Mouse (Mus musculus) monocyte, adult 2 months (primary cell): ENCODE measurements around the gene Cdt1.
A peak's percentile ranks its signal among the peaks of the same experiment; 100 is the strongest.

Experiments used
- DNase-seq, 2 experiments: peaks; one replicate each; pipeline ENCODE4 v3.0.0; 2022; ENCODE audit warnings: low spot score in 2 of 2, low read depth in 1 of 2

Gene Cdt1

DNA sequence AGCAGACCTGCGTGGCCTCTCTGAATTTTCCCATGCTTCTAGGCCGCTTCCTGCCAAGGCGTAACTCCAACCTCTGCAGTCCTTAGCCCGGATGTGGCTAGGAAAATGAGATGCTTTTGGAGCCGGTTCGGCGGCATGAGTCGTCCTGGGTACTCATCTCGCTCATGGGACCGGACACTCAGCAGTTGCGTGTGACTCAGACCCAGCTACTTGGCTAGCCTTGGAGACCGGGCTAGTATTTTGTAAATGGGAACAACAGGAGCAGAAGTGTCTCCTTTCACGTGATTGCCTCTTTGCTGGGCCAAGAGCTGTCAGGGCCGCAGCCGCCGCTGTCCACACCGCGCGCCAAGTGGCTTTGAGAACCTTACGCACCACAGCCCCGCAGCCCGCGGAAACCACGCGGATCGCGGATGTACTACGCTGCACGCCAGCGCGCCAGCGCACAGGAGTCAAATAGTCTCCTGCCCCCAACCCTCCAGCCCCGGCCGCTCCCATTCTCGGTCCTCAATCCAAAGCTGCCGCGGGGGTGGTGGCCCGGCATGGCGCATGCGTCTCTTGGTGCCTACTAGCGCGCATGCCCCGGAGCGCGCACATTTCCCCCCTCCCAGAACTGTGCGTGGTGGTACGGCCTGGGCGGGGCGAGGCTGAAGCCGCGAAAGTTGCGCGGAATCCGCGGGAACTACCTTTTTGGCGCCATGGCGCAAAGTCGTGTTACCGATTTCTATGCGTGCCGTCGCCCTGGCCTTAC lies at the start of gene Cdt1:
Gene Cdt1, plus strand, starts transcription at position 655 of the 748 bp plus-strand sequence.
- DNase-seq = peak; percentile 93 to 94

DNA sequence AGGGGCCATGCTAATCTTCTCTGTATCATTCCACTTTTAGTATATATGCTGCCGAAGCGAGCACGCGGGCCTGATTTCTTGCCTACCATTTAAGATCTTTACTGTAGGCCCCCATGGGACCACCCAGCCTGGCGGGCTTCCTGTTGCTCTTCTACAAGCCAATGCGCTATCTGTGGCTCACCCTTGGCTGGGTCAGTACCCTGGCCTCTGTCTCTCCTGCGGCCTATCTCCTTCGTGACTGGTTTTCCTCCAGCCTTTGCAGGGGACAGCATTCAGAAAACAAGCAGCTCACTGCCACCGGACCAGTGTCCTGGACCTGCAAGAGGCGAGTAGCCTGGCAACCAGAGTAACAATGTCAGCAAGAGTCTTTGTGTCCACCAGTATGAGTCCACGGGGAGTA lies 47.2 kb upstream of the Cdt1 start:
- no peak for DNase-seq

DNA sequence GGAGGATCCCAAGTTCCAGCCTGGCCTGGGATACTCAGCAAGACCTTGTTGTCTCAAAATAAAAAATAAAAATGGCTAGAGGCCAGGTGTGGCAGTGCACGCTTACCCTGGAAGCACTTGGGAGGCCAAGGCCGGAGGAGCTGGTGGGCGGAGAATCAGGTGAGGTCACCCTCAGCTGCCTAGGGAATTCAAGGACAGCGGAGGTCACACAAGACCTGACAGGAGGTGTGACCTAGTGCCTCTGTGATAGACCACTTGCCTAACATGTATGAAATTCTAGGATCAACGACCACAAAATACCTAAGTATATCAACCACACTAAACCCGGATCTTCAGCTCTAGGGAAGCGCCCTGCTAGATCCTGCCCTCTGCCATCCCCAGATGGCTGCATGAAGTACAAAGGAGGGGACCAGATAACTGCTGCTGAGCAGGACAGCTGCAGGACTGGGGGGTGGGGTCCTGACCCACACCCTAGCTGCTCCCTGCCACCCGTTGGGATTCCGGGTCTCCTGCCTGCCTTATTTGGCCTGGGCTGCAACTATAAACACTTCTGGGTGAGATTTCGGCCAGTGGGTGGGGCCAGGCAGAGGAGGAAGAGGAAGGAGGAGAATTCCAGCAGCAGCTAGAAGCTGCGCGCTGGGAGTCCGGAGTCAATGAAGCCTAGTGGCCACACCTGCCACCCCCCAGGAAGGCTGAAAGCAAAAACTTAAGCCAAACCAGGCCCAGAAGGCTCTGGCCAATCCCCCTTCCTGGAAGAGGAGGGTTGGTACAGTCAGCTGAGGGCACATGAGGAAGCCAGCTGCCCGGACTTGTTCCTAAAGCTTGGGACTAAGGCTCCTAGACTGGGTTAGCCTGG lies 44.8 kb upstream of the Cdt1 start:
- no peak for DNase-seq

DNA sequence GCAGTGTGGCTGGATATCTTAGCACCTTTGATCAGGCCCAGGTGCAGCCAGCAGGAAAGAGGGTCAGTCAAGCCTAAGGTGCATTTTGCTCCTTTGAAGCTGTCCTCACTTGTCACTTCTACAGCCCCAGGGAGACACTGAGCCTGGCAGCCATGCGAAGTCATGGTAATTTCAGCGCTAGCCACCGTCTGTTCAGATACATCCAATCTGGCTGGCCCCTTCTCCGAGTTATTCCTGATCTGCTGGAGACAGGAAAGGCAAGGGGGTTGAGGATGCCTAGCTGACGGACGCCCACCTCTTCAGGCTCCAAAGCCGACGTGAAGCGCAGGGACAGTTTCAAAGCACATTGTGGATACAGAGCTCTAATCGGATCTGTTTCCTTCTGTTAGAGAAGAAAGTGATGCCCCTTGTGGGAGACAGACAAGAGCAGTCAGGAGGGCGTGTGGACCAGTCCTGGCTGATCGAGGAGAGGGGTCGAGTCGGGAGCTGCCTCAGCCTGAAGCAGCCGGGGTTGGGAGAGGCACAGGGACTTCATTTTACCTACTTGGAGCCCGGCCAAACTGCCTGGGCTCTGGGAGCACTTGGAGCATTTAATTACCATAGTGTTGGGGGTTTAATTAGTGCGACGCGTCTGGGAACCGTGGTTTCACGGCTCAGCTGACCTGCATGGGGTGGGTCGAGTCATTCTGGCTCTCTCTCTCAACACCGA lies 44.0 kb upstream of the Cdt1 start:
- DNase-seq = no peak

DNA sequence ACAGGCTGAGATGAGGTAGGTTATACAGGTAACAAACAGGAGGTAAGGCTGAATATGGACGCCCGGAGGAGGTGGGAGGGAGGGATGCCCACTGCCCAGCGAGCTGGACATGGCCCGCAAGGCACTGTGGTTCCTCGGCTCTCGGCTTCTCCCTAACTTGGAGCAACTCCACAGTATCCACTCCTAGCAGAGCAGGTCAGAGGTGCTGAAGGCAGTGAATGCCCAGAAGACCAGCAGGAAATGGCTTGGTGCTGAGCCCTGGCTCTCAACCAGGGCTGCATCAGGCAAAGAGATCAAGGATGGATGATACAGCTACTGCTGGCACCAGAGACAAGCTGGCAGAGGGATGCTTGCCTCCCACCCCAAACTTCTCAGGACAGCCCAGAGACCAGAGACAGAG lies 43.3 kb upstream of the Cdt1 start:
- no peak for DNase-seq

DNA sequence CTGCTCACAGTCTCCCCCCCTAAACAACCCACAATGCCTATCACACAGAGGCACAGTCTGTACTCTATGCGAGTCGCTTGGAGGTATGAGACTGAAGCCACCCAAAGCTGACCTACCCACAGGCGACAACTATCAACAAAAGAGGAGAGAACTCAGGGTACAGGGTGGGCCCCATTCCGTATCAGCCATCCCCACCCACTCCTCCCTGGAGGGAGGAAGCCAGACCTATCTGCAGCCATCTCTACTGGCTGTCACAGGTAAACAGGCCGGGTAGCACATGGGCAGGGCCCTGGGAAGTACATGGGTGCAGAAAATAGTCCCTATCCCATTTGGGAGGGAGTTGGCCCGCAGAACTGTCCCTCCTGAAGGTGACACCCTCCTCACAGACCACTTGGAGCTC lies 42.8 kb upstream of the Cdt1 start:
- DNase-seq = no peak

DNA sequence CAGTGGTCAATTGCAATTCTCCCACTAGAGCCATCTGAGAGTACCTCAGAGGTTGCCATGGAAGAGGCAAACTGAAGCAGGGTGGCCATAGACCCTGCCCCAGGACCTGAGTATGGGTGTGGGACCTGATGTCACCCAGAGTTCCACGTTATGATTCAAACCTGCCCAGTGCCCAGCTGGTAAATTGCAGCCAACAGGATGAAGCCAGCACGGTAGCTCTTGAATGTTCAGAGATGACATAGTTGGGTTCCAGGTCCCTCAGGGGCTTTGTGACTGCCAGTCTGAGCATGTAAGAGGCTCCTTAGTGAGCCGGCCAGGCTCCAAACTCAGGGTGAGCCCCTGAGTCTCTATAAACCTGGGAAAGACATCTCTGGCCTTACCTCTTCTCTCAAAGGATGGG lies 41.7 kb upstream of the Cdt1 start:
- DNase-seq = no peak

DNA sequence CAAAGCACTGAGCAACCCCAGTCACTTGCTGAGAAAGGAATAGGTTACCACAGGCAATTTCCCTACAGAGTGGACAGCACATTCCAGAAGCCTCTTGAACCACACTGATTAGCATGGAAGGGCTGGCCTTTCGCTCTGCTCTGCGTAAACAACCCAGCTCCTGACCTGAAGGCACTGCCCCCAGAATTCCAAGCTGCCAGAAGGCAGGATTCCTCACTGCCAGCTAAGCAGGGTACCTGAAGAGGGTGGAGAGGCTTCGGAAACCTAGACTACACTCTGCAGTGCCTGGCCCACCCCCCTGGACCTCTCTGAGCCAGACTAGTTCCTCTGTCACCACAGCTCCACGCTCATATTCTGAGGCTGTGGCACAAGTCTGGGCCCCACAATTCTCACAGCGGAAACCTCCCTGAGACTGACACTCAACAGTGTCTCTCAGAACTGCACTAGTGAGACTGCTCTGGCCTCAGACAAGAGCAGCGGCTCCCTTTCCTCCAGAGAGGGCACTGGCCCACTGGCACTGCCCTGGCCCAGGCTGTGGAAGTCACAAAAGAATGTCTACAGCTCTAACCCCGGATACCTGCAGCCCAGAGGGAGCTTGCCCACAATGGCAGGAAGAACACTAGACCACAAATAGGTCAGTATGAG lies 41.2 kb upstream of the Cdt1 start:
- DNase-seq = no peak

DNA sequence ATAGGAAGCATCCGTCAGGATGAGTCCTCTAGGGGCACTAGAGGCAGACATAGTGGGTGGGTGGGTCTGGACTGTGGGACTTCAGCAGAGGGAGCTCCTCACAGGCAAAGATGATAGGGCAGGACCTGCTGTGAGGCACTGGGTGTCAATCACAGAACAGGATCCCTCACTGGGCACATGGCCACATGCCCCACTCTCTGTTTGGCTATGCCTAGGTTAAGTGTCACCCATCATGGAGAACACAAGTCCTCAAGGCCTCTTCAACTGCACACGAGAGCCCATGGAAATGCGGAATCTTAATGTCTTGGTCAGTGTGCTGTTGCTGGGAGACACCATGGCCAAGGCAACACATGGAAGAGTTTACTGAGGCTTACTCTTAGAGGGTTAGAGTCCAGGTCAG lies 39.9 kb upstream of the Cdt1 start:
- DNase-seq = no peak

DNA sequence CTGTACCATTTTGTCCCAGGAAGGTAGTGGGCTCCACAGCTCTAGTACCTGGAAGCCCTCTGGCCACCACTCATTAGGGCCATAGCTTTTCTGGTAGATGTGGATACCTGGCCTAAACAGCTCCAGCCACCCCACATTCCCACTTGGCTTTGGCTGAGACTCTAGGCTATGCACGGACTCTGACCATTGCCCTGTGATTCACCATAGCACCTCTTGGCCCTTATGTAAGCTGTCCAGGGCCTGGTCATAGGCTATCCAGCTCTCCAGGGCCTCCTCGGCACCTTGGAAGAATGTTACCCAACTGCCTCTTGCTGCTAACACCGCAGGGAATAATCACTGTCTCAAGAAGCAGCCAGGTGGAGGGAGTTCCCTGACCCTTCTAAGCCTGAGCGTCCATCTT lies 38.7 kb upstream of the Cdt1 start:
- DNase-seq = no peak

DNA sequence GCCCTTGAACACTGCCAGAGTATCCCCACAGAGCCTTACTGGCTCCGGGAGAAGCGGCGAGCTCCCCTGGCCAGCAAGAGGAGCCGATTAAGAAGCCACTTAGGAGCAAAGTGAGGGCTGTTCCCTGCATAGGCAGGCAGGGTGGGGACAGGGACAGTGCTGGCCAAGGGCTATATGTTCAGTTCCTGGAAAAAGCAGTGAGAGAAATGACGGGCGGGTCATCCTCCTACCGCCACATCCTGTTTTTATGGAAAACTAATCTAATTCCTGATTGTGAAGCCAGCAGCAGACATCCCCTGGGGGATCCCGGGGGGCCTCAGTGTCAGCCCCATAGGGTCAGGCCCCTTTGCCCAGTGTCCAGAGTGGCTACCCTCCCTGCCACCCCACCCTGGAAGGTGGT lies 36.5 kb upstream of the Cdt1 start:
- DNase-seq = no peak

DNA sequence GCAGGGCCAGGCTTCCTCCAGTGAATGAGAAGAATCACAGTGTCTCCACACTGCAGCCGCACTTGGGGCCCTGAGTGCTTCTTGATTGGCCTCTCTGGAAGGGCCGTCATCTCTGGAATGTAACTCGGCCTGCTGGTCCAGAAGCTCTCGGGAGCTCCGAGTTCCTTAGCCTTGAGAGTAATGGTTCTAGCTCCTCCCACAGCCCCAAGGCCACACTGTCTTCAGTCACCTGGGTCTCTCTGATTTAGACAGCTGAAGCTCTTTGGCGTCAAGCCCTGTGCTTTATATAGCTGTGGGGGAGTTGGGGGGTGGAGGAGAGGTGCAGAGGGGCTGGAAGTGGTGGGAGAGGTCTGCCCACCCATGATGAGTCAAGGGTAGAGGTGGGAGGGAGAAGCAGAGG lies 30.8 kb upstream of the Cdt1 start:
- DNase-seq = no peak

DNA sequence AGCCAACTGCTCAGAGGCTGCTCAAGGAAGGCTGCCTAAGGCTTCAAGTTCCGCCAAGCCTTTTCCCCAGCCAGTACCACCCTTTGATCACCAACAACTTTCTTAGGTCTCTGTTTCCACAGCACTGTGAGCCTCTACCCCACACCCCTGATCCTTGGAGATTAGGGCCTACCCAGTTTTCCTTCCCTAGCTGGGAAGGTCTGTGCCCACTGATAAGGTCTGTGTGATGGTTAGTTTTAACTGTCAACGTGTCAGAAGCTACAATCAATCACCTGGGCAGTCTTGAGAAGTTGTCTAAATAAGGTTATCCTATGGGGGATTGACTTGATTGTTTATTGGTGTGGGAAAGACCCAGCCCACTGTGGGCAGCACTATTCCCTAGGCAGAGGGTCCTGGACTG lies 30.0 kb upstream of the Cdt1 start:
- DNase-seq = no peak

DNA sequence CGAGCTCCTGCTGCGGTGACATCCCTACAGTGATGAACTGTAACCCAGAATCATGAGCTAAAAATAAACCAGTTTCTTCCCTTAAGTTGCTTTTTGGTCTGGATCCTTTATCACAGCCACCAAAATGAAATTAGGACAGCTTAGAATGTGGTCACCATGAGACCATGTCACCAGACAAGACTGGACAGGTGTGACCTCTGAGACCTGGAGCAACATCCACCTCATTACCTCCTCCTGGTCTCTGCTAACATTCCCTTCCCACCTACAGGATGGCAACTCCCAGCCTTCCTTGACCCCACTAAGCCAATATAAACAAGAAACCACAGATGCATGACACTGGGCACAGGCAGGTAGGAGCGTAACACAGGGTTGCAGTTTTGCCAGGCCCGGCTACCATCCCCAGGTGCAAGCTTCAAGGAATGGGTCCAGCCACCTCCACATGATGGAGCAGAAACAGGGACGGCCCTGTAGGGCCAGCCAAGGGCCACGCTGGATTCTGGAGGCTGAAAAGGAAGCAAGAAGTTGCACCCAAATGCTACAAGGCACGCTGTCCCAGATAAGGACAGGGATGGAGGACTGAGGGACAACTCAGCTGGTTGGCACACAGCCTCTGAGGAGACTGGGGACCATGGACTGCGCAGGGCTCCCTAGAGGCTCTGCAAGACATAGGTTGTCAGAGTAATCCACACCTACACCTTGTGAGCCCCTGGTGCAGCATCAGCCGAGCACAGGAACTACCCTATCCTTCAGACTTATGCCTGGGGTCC lies 29.3 kb upstream of the Cdt1 start:
- DNase-seq = no peak

DNA sequence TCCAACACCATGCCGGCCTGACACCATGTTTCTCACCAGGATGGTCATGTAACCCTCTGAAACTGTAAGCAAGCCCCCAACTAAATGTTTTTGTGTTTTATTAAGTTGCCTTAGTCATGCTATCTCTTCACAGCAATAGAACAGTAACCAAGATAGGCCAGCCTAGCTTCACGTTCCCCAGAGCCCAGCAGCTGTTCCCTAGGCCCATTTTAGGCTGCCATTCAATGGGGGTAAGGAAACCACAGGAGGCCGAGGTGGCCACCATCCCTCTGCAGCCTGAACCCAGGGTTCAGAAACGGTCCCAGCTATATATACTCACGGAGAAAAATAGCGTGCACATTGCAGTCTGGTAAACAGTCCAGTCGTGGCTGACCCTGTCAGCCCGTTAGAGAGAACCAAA lies 23.7 kb upstream of the Cdt1 start:
- no peak for DNase-seq

DNA sequence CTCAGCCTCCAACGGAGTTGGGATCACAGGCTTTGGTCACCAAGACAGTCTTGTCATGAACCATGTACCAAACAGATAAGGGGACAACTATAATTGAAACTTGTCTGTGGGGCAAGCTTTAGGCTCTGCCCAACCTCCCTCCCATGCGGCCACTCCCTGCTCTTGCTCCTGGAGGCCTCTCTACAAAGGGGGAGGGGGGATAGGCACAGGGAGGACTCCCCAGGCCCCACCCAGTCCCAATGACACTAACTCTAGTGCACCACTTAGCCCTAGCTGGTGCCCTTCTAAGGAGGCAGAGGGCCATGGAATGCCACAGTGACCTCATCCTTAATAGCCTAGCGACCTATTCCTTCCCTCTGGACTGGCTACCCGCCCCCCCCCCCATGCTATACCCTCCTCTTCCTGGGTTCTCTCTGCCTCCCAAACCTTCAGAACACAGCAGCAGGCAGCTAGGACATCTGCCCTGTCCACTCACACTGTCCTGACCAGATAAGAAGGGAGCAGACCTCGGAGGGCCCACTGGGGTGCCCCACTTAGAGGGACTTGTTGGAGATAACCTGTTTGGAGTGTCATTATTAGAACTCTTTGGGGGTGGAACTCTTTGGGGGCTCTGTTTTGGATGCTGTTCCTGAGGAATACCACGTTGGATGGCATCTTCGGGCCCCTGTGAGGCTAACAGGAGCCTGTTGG lies 21.6 kb upstream of the Cdt1 start:
- DNase-seq = no peak

DNA sequence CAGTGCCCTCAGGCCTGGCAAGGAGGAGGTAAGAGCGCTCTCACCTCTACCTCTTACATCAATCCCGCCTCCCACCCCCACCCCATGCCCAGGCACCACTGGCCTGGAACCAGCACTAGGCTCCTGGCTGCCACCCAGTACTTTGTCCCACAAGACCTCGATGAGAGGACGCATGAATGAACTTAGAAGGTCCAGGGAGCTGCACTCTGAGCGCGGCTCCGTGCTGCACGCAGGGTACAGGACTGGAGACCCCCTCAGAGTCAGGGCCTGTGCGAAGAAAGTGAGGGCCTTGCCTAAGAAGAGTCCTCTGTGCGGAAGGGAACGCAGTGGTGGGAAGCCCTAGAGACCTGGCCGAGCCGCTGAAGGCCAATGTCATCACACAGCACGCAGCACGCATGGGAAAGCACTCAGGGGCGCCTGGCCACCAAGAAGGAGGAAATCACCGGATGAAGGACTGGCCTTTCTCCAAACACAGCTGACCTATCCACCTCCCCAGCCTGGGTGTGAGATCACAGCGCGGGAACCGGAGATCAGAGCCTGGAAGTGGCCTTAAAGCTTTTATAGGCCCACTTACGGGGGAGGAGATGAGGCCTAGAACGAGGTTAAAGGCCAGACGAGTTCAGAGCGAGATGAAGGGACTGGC lies 20.9 kb upstream of the Cdt1 start:
- DNase-seq = no peak

DNA sequence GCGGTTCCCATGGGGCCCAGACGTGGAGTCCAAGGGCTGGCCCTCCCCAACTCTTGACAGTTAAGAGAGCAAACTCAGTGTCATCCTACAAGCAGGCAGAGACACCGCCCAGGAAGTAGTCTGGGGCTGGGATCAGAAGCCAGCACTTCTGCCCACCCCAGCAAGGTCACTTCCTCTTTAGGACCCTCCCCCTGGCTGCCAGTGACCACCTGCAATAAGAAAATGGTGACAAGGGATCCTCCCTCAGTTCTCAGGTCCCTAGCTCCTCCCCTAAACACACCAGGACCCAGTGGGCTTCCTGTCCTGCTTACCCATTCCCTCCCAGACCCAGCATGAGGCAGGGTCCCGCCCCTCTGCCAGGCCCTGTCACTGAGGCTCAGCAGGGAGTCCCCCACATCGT lies 20.0 kb upstream of the Cdt1 start:
- DNase-seq = peak; percentile 82 to 86

DNA sequence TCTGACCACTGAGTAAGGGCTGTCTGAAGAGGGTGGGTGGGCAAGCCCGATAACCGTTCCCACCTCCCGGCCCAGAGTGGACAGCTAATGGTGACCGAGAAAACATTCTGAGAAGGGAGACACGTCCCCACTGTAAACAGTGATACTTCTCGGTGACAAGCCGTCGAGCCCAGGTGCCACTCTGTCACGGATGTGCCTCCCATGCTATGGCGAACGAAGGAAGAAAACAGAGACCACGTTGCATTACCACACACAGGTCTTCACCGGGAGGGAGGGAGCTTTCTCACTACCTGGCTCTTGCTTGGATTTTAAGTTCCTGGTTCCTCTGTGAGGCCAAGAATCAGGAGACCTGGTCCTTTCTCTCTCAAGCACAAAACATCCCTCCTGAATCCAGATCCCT lies 19.5 kb upstream of the Cdt1 start:
- no peak for DNase-seq
